Mouse (Mus musculus): ENCODE measurements around the gene Zfp747. TPM values are rescaled to one million over a fixed set of nuclear protein-coding genes. Genes with fewer than 3 reads are reported as not detected.
"Not testable (repeated sequence)": the region's sequence is repeated elsewhere in the genome, so short reads cannot be mapped to it uniquely, and the experiment has no call there.

The Zfp747 gene
- 1 to 10 TPM; 6.4 to 7.4 TPM for total RNA-seq (2021)

GRCm38 (mm10) chr7:127375271-127376245, at the start of gene Zfp747:
TSS of gene Zfp747 (minus strand) at chr7:127376050.
- peak; percentile 86 to 88 for DNase-seq

DNA sequence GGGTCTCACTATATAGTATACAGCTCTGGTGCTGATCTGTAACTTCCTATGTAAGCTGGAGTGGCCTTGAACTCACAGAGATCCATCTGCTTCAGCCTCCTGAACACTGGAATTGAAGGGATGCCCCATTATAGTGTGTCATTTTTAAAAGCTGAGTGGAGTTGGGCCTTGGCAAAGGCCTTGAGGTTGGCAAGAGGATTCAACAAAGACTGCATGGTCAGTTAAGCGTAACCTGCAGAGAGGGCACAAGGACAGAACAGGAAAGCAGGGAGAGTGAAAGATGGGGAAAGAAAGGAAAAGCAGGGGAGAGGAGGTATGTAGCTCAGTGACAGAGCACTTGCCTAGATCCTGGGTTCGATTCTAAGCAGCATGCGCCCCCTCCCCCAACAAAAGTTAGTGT, 49.4 kb upstream of the Zfp747 start:
- no peak for DNase-seq

DNA sequence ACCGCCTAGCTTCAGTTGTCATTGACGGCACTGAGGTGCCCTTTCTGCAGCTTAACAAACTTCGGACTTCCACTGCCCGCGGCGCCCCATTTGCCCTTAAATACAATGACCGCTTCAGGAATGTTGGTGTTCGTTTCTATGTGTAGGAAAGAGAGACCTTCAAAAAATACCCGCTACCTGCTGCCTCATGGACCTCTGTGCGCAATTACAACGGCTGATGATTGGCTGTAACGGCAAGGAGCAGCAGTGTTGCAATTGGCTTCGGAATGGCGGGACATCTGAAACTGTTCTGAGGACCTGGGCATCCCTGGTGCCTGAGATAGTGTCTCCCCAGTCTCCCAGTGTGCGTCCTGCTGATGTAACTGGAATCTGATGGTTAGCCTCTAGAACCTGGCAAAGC, 46.4 kb upstream of the Zfp747 start:
- peak; percentile 24 to 37 for DNase-seq

DNA sequence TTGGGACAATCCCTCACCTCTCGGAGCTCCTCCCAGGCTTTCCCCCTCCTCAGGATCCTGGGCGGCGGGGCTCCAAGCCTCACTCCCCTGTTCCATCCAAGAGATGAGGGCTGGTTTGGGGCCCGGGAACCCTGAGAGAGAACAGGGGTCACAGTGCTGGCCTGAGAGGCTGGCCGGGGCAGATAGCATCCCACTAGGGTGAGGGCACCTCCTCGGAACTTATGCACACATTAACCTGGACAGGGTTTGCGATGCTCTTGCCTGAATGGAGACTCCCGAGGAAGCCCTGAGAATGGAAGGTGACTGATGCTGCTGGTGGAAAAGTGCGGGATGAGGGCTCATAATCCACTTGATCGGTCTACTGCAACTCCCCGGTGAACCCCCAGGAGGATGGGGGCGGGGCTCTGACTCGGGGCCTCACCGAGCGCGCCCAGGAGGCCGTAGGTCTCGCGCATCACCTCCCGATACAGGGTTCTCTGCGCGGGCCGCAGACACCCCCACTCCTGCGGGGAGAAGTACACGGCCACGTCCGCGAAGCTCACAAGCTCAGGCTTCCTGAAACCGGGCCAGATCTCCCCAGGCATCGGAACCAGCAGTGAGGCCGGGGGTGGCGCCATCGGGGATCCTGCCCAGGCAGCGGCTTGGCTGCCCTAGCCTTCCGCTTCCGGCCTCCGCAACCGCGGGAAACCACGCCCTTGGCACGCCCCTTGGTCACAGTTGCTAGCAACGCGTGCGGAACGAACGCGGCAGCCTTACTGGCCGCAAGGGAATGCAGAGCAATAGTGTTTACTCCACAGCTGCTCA, 45.7 kb upstream of the Zfp747 start, which contains the start of gene Zfp688:
Gene Zfp688 (minus strand): TSS at position 681 of the 804 bp plus-strand sequence.
- DNase-seq, result peak; percentile 93

- DNase-seq, result no peak
These were observed 35.6 kb upstream of the Zfp747 start for GRCm38 (mm10) chr7:127411418-127411817.

DNA sequence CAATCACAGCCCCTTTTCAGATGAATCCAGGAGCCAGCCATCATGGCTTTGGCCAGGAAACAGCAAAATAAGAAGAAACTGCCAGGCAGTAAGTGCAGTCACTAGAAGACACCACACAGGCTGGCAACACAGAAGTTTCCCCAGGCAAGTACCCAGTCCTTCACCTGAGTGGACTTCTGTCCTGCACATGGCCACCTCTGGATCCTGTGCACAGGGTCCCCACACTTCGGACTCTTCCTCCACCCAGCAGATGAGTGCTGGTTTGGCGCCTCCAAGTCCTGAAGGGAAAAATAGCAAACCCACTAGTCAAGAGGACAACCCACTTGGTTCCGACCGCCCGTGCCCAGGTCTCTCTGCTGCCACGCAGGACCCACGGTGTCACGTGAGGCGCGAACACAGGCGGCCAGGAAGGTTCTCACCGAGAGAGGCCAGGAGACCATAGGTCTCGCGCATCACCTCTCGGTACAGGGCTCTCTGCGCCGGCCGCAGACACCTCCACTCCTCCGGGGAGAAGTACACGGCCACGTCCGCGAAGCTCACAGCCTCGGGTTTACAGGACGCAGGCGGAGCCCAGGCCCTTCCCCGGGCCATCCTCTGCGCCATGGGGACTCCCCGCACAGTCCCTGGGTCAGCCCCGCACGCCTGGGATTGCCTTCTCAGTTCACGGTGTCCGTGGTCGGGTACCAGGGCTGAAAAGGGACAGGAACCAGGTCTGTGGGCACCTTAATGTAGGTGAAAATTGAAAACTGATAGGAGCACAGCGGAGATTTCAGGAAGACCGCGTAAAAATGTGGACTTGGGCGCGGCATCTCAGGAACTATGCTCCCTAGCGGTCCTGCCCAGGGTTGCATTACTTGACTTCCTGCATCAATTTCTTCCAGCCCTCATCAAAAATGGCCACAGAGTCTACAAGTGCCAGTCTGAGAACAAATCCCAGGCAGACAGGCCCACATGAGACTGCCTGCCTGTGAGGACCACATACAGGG, 30.4 kb upstream of the Zfp747 start, which contains the start of gene Zfp764:
Gene Zfp764 (minus strand): TSS at position 821 of the 986 bp plus-strand sequence.
- DNase-seq, result peak; percentile 70 to 77

GRCm38 (mm10) chr7:127404101-127404500, 28.3 kb upstream of the Zfp747 start:
- not testable (repeated sequence) for DNase-seq

DNA sequence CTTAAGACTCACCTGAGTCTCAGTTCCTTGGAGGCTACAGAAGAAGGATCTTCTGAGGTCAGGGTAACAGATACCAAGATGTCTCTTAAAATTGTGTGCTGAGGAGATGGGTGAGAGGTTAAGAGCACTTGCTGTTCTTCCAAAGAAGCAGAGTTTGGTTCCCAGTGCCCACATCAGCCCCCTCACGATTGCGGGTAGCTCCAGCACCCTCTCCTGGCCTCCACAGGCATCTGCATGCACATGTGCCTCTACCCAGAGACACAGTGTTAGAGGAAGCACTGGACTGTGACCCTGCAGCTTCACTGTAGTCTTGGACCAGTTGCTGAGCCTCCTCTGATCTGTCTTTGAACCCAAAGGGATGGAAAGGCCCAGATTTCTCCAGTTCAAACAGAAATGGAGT, 27.1 kb upstream of the Zfp747 start:
- no peak for DNase-seq

DNA sequence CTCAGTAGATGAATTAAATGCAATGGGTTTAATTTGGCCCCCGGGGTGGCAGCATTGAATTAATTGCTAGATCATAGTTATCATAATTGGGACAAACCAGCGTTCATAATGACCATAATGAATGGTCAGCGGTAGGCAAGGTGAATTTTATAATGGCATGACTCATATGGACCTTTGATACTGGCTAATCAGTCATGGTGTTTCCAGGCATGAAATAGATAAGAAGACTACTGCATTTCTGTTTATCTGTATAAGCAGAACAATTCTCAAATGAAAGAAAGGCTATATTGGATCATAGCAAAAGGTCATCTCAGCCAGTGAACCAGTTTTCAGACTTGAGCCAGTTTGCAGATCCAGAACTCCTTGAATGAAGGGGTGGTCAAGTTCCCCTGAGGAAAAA, 24.5 kb upstream of the Zfp747 start:
- DNase-seq, result no peak

- DNase-seq, result no peak
These were observed 18.1 kb upstream of the Zfp747 start for GRCm38 (mm10) chr7:127393944-127394333.

DNA sequence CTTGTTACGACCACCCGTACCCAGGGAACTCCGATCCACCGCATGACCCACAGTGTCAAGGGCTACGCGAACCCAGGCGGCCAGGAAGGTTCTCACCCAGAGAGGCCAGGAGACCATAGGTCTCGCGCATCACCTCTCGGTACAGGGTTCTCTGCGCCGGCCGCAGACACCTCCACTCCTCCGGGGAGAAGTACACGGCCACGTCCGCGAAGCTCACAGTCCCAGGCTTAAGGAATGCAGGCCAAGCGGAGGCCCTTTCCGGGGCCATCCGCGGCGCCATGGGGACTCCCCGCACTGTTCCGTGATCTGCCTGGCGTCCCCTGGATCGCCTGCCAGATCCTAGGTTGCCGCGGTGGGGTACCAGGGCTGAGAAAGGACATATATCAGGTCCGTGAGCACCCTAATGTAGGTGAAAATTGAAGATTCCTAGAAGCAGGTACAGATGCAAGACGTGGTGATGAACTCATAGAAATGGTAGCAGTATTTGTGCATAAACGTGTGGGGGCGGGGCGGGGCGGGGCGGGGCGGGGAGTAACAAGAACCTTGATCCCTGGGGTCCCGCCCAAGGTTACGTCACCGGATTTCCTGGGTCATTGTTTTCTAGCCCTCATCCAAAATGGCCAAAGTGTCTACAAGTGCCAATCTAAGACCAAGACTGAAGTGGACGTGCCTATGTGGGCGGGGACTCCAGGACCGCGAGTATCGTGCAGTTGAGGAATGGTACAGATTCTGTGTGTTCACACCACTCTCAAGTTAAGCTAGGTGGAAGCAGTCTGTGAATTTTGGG, 17.5 kb upstream of the Zfp747 start, which contains the start of gene E430018J23Rik:
Gene E430018J23Rik (minus strand): TSS at position 473 of the 787 bp plus-strand sequence.
- DNase-seq, result peak; percentile 93

DNA sequence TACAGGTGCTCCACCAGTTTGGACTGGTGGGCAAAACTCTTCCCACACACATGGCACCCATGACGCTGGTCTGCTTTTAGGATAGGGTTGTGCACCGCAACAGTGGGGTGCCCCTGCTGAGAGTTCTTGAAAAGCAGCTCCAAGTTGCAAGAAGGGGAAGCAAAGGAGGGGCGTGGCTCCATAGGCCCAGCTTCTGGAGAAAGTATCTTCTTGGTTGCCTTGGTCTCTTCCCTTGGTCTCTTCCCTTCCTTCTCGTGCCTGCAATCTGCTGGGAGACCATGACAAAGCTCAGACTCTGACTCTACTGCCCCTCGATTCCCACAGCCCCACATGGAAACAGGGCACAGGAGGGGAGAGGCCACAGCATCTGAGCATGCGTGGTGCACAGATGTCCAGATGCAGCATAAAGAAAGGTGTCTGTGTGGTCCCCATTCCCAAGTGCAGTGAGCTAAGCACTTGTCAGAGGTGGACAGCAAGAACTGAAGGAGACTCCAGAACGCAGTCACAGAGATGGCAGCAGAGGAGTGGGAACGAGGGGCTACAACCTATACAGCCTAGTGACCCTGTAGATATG, 16.5 kb upstream of the Zfp747 start:
- no peak for DNase-seq

DNA sequence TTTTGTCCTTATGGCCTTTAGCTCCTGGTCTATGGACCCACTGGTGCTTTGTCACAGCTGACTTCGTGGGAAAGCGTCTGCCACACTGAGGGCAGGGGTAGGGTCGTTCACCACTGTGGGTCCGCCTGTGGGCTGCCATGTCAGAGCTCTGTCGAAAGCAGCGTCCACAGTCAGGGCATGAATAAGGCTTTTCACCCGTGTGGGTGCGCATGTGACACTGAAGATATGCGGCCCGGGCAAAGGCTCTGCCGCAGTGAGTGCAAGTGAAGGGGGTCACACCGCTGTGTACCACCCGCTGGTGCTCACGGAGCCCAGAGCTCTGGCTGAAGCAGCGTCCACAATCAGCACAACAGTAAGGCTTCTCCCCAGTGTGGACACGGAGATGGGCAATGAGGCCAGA, 15.7 kb upstream of the Zfp747 start:
- no peak for DNase-seq

DNA sequence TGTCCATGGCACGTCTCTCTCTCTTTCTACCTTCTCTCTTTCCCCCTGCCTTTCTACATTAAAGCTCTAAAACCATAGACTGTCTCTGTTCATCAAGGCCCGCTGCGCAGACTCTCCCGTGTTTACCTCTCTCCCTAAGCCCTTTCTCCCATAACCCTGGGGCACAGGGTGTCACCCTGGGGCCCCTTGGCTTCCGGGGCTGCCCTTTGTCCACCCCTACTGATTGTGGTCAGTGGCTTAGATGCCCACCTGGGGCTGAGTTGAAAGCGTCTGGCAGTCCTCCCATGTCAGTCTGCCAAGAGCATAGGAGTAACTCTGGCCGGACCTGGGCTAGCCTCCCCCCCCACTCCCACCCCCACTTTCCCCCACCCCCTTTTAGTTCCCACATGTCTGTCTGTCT, 14.5 kb upstream of the Zfp747 start:
- no peak for DNase-seq

DNA sequence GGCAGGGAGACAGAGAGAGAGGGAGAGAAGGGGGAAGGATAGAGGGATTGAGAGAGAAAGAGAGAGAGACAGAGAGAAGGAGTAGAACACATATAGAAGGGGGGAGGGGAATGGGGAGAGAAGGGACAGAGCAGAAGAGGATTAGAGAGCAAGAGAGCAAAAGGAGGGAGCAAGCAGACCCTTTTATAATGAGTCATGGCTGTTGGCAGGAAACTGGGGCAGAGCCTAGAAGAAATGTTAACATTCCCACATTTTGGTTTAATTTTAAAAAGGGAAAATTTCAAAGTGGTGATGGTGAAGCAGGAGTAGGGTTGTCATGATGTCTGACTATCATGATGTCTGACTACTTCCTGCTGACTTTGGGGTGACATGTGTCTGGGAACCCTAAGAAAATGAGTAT, 12.4 kb upstream of the Zfp747 start:
- DNase-seq, result not testable (repeated sequence)

DNA sequence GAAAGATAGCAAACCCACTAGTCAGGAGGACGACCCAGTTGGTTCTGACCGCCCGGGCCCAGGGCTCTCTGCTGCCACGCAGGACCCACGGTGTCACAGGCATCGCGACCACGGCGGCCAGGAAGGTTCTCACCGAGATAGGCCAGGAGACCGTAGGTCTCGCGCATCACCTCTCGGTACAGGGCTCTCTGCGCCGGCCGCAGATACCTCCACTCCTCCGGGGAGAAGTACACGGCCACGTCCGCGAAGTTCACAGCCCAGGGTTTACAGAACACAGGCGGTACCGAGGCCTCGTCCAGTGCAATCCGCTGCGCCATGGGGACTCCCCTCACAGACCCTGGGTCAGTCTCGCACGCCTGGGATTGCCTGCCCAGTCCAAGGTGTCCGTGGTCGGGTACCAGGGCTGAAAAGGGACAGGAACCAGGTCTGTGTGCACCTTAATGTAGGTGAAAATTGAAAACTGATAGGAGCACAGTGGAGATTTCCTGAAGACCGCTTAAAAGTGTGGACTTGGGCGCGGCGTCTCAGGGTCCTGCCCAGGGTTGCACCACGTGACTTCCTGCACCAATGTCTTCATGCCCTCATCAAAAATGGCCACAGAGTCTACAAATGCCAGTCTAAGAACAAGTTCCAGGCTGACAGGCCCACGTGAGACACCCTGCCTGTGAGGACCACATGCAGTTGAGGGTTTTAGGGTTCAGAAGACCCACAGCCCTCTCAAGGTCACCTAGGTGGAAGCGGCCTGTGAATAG, 11.0 kb upstream of the Zfp747 start, which contains the start of gene 9130019O22Rik:
Gene 9130019O22Rik (minus strand): TSS at position 526 of the 752 bp plus-strand sequence.
- peak; percentile 74 to 79 for DNase-seq

- not testable (repeated sequence) for DNase-seq
These were observed 9.7 kb upstream of the Zfp747 start for GRCm38 (mm10) chr7:127385560-127385959.

DNA sequence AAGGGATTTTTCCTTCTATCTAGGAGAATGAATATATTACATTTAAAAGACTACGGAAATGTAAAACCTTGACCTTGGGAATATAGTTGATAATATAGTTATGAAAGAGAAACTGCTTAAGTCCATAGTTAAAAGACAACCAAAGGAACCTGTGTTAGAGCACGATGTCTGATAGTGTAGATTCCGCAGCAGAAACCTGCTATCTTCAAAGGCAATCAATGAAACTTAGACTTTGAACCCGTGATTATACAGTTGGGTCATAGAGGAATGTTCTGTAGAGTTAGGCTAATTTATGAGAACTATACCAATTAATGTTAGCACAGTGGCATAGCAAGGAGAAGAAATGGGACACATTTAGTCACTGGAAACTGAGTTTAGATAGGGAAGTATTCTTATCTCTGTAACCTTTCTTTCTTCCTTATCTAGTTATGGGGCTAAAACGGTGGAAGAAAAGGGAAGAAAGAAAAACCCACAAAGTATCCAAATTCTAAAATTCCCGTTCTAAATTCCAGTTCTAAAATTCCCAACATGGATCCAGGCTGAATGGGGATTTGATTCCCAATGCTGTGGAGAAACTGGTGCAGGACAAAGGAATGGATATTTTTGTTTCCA, 2.6 kb upstream of the Zfp747 start:
- no peak for DNase-seq

DNA sequence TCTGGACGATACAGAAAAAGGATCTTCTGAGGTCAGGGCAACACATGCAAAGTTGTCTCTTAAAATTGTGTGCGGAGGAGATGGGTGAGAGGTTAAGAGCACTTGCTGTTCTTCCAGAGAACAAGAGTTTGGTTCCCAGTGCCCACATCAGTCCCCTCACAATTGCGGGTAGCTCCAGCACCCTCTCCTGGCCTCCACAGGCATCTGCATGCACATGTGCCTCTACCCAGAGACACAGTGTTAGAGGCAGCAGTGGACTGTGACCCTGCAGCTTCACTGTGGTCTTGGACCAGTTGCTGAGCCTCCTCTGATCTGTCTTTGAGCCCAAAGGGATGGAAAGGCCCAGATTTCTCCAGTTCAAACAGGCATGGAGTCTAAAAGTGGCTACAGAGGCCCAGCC, 4.0 kb downstream of the Zfp747 start:
- not testable (repeated sequence) for DNase-seq

Data from layer of hippocampus, postnatal 36 days (tissue).